Mouse (Mus musculus): ENCODE results near the gene Lca5l. TPM values are rescaled to one million over a fixed set of nuclear protein-coding genes. Genes with fewer than 3 reads are reported as not detected.

Lca5l gene
- 0.08 and 0.16 TPM in 2 replicates for polyA plus RNA-seq (2012; rRNA removed)

DNA sequence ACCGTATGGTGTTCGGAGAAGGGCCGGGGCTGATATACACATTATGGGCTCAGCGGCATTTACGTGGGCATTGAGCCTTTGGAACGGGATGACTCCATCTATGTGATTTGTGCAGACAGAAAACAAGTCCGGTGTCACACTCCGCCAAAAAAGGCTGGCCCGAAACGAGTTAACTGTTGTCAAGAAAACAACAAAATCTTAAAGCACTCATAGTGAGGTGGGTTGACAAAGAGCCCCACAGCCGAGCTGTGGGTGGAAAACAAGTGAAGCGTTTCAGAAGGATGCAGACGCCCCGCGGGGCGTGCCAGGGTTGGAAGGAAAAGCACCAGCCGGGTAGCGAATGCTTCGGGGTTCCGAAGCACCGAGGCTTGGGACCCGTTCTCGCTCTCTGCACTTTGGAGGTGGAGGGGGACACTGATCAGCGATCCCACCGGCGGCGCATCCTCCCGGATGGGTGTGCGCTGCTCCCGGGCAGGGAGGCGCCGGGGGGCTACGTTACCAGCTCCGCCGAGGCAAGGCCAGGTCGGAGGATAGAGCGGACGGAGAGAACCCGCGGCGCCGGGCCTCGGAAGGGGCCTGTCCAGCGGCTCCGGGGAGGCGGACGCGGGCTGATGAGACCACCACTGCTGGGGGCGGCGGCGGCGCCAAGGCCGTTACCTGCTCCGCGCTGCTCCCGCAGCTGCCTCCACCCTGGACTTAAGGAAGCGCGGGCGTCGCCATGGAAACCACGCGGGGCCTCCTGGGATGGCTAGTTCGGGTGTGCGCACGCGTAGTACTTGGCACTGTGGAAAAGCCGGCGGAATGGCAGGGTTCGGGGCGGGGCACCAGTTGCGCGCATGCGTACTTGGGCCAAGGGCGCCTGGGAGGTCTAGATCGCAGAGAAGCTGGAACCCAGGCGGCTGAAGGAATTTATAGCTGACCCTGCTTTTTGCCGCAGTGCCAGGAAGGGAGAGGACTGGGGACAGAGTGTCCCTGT lies at the start of gene Lca5l:
Gene Lca5l, minus strand, starts transcription at position 741 of the 976 bp plus-strand sequence.

DNA sequence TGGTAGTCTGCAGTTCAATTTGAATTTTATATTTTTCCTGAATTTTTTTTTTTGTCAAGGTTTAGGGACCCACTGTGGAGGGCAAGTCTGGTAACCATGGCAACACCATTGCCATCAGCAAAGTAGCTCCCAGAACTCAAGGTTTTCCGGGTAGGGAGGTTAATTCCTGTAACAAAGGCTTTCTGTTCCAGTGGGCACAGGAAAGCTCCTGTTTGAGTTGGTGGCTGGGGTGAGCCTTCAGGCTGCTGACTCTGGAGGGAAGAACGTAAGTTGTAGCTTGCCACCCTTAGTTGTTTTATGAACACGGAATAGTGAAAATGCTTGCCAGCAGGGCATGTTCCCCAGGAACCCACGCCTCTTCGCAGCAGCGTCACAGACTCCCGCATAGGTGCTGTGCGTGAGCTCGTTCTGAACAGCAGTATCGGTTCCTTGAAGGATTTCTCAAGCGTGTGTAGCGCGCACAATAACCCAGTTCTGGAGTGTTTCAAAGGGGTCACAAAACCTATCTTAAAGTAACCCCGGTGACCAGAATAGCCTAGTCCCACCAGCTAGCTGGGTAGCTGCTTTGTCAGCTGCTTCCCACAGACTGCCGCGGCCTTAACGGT lies 43.4 kb upstream of the Lca5l start, which contains the start of gene B3galt5:
Gene B3galt5, plus strand, starts transcription at position 436 of the 605 bp plus-strand sequence.

DNA sequence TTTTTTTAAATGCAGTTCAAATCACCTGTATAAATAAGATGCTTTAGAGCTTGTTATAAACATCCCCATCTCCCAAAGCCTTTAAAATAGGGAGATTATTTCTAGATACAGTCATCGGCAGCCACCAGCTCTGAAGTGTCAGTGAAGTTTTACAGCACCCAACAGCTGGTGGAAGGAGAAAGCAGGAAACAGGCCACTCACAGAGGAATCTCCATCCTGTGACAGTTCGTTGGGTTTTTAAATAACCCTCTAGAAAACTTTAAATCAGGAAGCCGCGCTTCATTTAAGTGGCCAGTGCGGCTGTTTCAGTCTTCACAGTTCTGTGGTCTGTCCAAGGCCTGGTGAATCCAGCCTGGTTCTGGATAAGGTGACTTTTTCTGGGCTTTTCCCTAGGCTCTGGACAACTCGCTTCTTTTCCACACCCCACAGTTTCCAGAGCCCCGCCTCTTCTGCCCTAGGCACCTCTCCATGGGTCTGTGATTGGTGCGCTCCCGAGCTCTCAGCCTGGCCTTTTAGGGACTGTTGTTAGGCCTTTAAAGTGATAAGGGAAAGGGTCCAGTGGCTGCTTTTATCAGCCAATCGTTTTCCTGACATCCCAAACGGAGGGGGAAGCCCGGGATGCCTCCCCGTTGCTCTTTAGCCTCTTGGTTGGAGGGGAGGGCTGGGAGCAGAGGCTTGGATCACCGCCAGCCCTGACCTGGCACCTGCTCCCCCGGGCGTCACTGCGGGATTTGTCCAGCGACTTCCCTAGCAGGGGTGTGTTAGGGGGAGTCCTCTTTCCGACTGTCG lies 8.0 kb upstream of the Lca5l start, which contains the start of gene Sh3bgr:
Gene Sh3bgr, plus strand, starts transcription at position 538 of the 789 bp plus-strand sequence.

DNA sequence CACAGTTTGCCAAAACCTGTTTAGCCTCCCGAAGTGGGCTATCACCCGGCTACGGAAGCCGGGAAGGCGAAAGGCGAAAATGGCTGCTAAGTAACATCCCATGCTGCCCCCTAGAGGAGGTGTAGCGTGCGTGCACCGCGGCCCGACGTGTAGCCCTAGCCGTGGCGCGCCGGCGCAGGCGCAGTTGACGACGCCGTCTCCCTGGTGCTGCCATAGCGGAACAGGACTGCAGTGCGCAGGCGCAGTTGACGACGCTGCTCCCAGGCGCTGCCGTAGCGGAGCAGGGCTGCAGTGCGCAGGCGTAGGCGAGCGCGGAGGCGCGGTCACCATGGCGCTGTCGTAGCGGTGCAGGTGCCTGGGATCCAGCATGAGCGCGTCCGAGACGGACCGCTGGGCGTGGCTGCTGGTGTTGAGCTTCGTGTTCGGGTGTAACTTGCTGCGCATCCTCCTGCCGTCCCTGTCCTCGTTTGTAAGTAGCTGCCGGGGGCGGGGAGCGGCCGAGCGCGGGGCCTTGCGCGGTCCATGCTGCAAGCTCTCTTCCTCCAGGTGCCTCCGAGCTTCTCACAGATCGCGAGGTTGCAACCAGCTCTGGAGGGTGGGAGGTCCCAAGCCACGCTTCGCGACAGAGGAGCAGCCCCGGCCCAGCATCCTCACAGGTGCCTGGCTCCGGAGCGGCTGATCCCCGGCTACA lies 46.8 kb downstream of the Lca5l start, which contains the start of gene Wrb:
Gene Wrb, plus strand, starts transcription at position 298 of the 691 bp plus-strand sequence.

DNA sequence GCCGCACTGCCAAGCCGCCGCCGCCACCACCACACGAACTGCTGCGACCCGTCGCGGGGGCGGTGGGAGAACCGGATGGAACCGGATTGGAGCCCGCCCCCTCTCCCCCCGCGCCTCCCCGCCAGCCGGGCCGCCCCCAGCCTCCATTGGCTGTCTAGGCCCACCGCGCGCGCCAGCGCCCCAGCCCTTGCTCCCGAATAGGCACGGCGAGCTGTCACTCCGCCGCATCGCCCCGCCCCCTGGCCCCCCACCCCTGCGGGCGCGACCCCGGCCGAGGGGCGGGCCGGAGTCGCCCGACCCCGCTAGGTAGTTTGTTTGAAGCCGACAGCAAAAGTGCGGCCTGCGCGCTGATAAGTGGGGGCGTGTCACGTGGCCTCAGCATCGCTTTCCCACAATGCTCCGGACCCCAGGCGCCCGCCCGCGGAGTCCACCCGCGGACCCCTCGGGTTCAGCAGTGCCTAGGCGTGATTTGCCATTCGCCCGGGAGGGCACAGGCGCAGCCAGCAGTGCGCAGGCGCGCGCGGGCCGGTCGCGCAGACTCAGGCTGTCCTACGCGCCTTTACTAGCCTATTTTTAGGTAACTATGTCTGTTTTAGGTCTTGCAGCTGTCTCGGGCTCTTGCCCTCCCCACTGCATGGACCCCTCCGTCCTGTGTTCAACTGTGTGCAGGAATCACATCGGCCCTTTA lies 64.3 kb downstream of the Lca5l start, which contains the start of gene Hmgn1:
Gene Hmgn1, minus strand, starts transcription at position 73 of the 688 bp plus-strand sequence.

Other genes with a start within 250 kb of the Lca5l start
- 3.8 and 4.7 TPM in 2 replicates for gene Psmg1, start 201.3 kb downstream of the Lca5l start, polyA plus RNA-seq (2012; rRNA removed)
- gene Brwd1, start 109.7 kb downstream of the Lca5l start, polyA plus RNA-seq (2012; rRNA removed) = 5.8 and 8.4 TPM in 2 replicates
- gene Hmgn1, start 64.5 kb downstream of the Lca5l start, polyA plus RNA-seq (2012; rRNA removed) = 2.9 and 3.6 TPM in 2 replicates
- gene Wrb, start 46.9 kb downstream of the Lca5l start, polyA plus RNA-seq (2012; rRNA removed) = 7.9 and 11.0 TPM in 2 replicates
- 9.9 and 12.8 TPM in 2 replicates for gene Sh3bgr, start 8.2 kb upstream of the Lca5l start, polyA plus RNA-seq (2012; rRNA removed)
- gene B3galt5, start 43.5 kb upstream of the Lca5l start, polyA plus RNA-seq (2012; rRNA removed) = 1.5 and 1.7 TPM in 2 replicates

Measured in stomach, adult 2 months (tissue).